Mouse (Mus musculus): ENCODE data around the gene Dapk1. TPM values are rescaled to one million over a fixed set of nuclear protein-coding genes. Genes with fewer than 3 reads are reported as not detected.
A peak's percentile ranks its signal among the peaks of the same experiment; 100 is the strongest.

Gene Dapk1
- polyA plus RNA-seq, 1 experiment from 2014 or later, result 22.8 TPM

GRCm38 (mm10) chr13:60648350-60648749, 46.6 kb downstream of the Dapk1 start:
- Histone ChIP-seq H3K4me2 (no peak overlapping the region), H3K27ac (no peak overlapping the region), H3K36me3 (0 out of 2 replicates have a peak, but pooled peaks cover 2% of the 10 kb centered on the region), H3K9ac (no peak overlapping the region), H3K9me3 (no peaks in the 10 kb centered on the region), H3K4me1 (no peaks in the 10 kb centered on the region), H3K27me3 (no peaks in the 10 kb centered on the region), H3K4me3 (no peak overlapping the region)
- no peak for ATAC-seq (ENCODE audit: insufficient number of reproducible peaks, low FRiP score, low TSS enrichment, low read depth)
- 88% methylated on average over 5 of the region's 5 CpGs for WGBS

- ATAC-seq (ENCODE audit: insufficient number of reproducible peaks, low FRiP score, low TSS enrichment, low read depth), result no peak
- Histone ChIP-seq H3K27ac (no peak overlapping the region), H3K9ac (no peak overlapping the region), H3K9me3 (no peaks in the 10 kb centered on the region), H3K4me3 (no peak overlapping the region), H3K4me2 (no peak overlapping the region), H3K27me3 (no peaks in the 10 kb centered on the region), H3K36me3 (0 out of 2 replicates have a peak, but pooled peaks cover 2% of the 10 kb centered on the region), H3K4me1 (0 out of 2 replicates have a peak, but pooled peaks cover 5% of the 10 kb centered on the region)
- WGBS, result 91% methylated on average over 11 of the region's 11 CpGs
Measured at GRCm38 (mm10) chr13:60650000-60650399, 48.3 kb downstream of the Dapk1 start.

- 77% methylated on average over 2 of the region's 2 CpGs for WGBS
- H3K4me2 ChIP-seq, result no peak overlapping the region
- no peaks in the 10 kb centered on the region for H3K27me3 ChIP-seq
- ATAC-seq (ENCODE audit: insufficient number of reproducible peaks, low FRiP score, low TSS enrichment, low read depth), result no peak
- H3K9me3 ChIP-seq, result no peaks in the 10 kb centered on the region
- H3K4me3 ChIP-seq, result no peak overlapping the region
- 0 out of 2 replicates have a peak, but pooled peaks cover 5% of the 10 kb centered on the region for H3K4me1 ChIP-seq
- H3K36me3 ChIP-seq, result no peaks in the 10 kb centered on the region
- H3K9ac ChIP-seq, result no peak overlapping the region
- H3K27ac ChIP-seq, result 0 out of 2 replicates have a peak overlapping the region, but pooled peaks have one; percentile 11
Measured at GRCm38 (mm10) chr13:60654017-60654565, 52.3 kb downstream of the Dapk1 start.

GRCm38 (mm10) chr13:60655246-60655645, 53.5 kb downstream of the Dapk1 start:
- Histone ChIP-seq H3K27me3 (no peaks in the 10 kb centered on the region), H3K27ac (no peak overlapping the region), H3K9ac (no peak overlapping the region), H3K4me2 (no peak overlapping the region), H3K4me1 (0 out of 2 replicates have a peak, but pooled peaks cover 5% of the 10 kb centered on the region), H3K9me3 (no peaks in the 10 kb centered on the region), H3K36me3 (no peaks in the 10 kb centered on the region), H3K4me3 (no peak overlapping the region)
- 90% methylated on average over 3 of the region's 3 CpGs for WGBS
- ATAC-seq (ENCODE audit: insufficient number of reproducible peaks, low FRiP score, low TSS enrichment, low read depth), result no peak

GRCm38 (mm10) chr13:60659600-60659999, 57.9 kb downstream of the Dapk1 start:
- no peaks in the 10 kb centered on the region for H3K27me3 ChIP-seq
- H3K4me1 ChIP-seq, result peaks cover 15% of the 10 kb centered on the region; the same call in 1 of the 2 replicates
- no peaks in the 10 kb centered on the region for H3K36me3 ChIP-seq
- no peak overlapping the region for H3K4me3 ChIP-seq
- ATAC-seq (ENCODE audit: insufficient number of reproducible peaks, low FRiP score, low TSS enrichment, low read depth), result no peak
- H3K9ac ChIP-seq, result no peak overlapping the region
- no peaks in the 10 kb centered on the region for H3K9me3 ChIP-seq
- 89% methylated on average over 1 of the region's 1 CpGs for WGBS
- no peak overlapping the region for H3K27ac ChIP-seq
- no peak overlapping the region for H3K4me2 ChIP-seq

- H3K4me3 ChIP-seq, result no peak overlapping the region
- no peak for ATAC-seq (ENCODE audit: insufficient number of reproducible peaks, low FRiP score, low TSS enrichment, low read depth)
- H3K27me3 ChIP-seq, result no peaks in the 10 kb centered on the region
- no peak overlapping the region for H3K9ac ChIP-seq
- no peak overlapping the region for H3K27ac ChIP-seq
- 50% methylated on average over 2 of the region's 2 CpGs for WGBS
- H3K4me2 ChIP-seq, result no peak overlapping the region
- H3K4me1 ChIP-seq, result peaks cover 15% of the 10 kb centered on the region; the same call in 1 of the 2 replicates
- no peaks in the 10 kb centered on the region for H3K9me3 ChIP-seq
- H3K36me3 ChIP-seq, result no peaks in the 10 kb centered on the region
Measured at GRCm38 (mm10) chr13:60660056-60660455, 58.3 kb downstream of the Dapk1 start.

GRCm38 (mm10) chr13:60660711-60661261, 59.0 kb downstream of the Dapk1 start:
- H3K4me1 ChIP-seq, result peaks cover 15% of the 10 kb centered on the region; the same call in 1 of the 2 replicates
- no peaks in the 10 kb centered on the region for H3K36me3 ChIP-seq
- H3K9ac ChIP-seq, result no peak overlapping the region
- WGBS, result 70% methylated on average over 9 of the region's 9 CpGs
- no peaks in the 10 kb centered on the region for H3K27me3 ChIP-seq
- no peak for ATAC-seq (ENCODE audit: insufficient number of reproducible peaks, low FRiP score, low TSS enrichment, low read depth)
- H3K27ac ChIP-seq, result no peak overlapping the region
- no peaks in the 10 kb centered on the region for H3K9me3 ChIP-seq
- H3K4me3 ChIP-seq, result no peak overlapping the region
- no peak overlapping the region for H3K4me2 ChIP-seq

GRCm38 (mm10) chr13:60662493-60663177, 60.9 kb downstream of the Dapk1 start:
- no peaks in the 10 kb centered on the region for H3K9me3 ChIP-seq
- H3K27ac ChIP-seq, result 0 out of 2 replicates have a peak overlapping the region, but pooled peaks have one; percentile 43
- no peaks in the 10 kb centered on the region for H3K36me3 ChIP-seq
- ATAC-seq (ENCODE audit: insufficient number of reproducible peaks, low FRiP score, low TSS enrichment, low read depth), result no peak
- H3K4me1 ChIP-seq, result peaks cover 15% of the 10 kb centered on the region; the same call in 1 of the 2 replicates
- WGBS, result 73% methylated on average over 8 of the region's 8 CpGs
- no peak overlapping the region for H3K9ac ChIP-seq
- H3K4me3 ChIP-seq, result no peak overlapping the region
- no peak overlapping the region for H3K4me2 ChIP-seq
- H3K27me3 ChIP-seq, result no peaks in the 10 kb centered on the region

- Histone ChIP-seq H3K9ac (no peak overlapping the region), H3K4me2 (no peak overlapping the region), H3K27me3 (no peaks in the 10 kb centered on the region), H3K36me3 (no peaks in the 10 kb centered on the region), H3K4me3 (no peak overlapping the region), H3K4me1 (peaks cover 15% of the 10 kb centered on the region; the same call in 1 of the 2 replicates), H3K27ac (no peak overlapping the region), H3K9me3 (no peaks in the 10 kb centered on the region)
- 83% methylated on average over 3 of the region's 3 CpGs for WGBS
- ATAC-seq (ENCODE audit: insufficient number of reproducible peaks, low FRiP score, low TSS enrichment, low read depth), result no peak
Measured at GRCm38 (mm10) chr13:60664058-60664457, 62.3 kb downstream of the Dapk1 start.

GRCm38 (mm10) chr13:60664816-60665215, 63.1 kb downstream of the Dapk1 start:
- H3K36me3 ChIP-seq, result no peaks in the 10 kb centered on the region
- no peak overlapping the region for H3K27ac ChIP-seq
- no peak for ATAC-seq (ENCODE audit: insufficient number of reproducible peaks, low FRiP score, low TSS enrichment, low read depth)
- H3K4me1 ChIP-seq, result peaks cover 15% of the 10 kb centered on the region; the same call in 1 of the 2 replicates
- H3K4me2 ChIP-seq, result no peak overlapping the region
- no peak overlapping the region for H3K9ac ChIP-seq
- no peaks in the 10 kb centered on the region for H3K27me3 ChIP-seq
- no peaks in the 10 kb centered on the region for H3K9me3 ChIP-seq
- WGBS, result 92% methylated on average over 10 of the region's 10 CpGs
- no peak overlapping the region for H3K4me3 ChIP-seq

- Histone ChIP-seq H3K4me1 (peaks cover 20% of the 10 kb centered on the region; the same call in 1 of the 2 replicates), H3K9ac (no peak overlapping the region), H3K4me2 (no peak overlapping the region), H3K9me3 (no peaks in the 10 kb centered on the region), H3K36me3 (no peaks in the 10 kb centered on the region), H3K4me3 (no peak overlapping the region), H3K27me3 (no peaks in the 10 kb centered on the region), H3K27ac (no peak overlapping the region)
- ATAC-seq (ENCODE audit: insufficient number of reproducible peaks, low FRiP score, low TSS enrichment, low read depth), result no peak
- 96% methylated on average over 4 of the region's 4 CpGs for WGBS
Measured at GRCm38 (mm10) chr13:60665402-60665801, 63.7 kb downstream of the Dapk1 start.

GRCm38 (mm10) chr13:60668036-60668435, 66.3 kb downstream of the Dapk1 start:
- Histone ChIP-seq H3K27me3 (no peaks in the 10 kb centered on the region), H3K36me3 (no peaks in the 10 kb centered on the region), H3K9ac (no peak overlapping the region), H3K4me1 (peaks cover 13% of the 10 kb centered on the region; the same call in 1 of the 2 replicates), H3K4me3 (no peak overlapping the region), H3K4me2 (no peak overlapping the region), H3K27ac (no peak overlapping the region), H3K9me3 (no peaks in the 10 kb centered on the region)
- WGBS, result 87% methylated on average over 6 of the region's 6 CpGs
- ATAC-seq (ENCODE audit: insufficient number of reproducible peaks, low FRiP score, low TSS enrichment, low read depth), result no peak
